Mouse (Mus musculus) spleen, postnatal 4 days (tissue): ENCODE measurements around the gene Ptar1.

Experiments
- DNase-seq, 2 experiments: peaks; one replicate each; pipeline ENCODE4 v3.0.0; 2022; ENCODE audit warnings: low spot score in 2 of 2

The Ptar1 gene

DNA sequence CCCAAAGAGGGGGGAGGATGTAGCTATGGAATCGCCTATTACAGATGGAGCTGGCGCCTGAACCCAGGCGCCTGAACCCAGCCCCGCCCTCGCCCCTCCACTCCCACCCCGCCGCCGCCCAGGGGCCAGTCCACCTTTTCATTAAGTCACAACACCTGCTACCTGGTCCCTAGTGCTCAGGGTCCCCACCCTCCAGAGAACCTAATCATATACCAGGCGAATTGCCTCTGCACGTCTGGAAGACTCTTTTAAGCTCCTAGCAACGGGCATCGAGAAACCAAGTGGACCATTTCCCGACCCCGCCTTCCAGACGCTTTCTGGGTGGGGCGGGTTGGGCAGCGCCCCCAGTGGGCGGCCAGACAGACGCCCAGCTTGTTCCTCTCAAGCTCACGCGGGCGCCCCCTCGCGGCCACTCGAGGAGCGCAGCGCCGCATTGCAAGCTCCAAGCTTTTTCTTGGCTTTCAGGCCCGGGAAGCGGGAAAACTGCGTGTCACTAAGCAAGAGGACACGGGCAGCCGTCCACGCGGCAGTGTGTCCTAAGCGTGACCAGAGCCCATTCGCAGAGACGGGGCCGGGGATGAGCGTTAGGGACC is 70.8 kb downstream of the Ptar1 start:
- peak; percentile 82 to 93 for DNase-seq

DNA sequence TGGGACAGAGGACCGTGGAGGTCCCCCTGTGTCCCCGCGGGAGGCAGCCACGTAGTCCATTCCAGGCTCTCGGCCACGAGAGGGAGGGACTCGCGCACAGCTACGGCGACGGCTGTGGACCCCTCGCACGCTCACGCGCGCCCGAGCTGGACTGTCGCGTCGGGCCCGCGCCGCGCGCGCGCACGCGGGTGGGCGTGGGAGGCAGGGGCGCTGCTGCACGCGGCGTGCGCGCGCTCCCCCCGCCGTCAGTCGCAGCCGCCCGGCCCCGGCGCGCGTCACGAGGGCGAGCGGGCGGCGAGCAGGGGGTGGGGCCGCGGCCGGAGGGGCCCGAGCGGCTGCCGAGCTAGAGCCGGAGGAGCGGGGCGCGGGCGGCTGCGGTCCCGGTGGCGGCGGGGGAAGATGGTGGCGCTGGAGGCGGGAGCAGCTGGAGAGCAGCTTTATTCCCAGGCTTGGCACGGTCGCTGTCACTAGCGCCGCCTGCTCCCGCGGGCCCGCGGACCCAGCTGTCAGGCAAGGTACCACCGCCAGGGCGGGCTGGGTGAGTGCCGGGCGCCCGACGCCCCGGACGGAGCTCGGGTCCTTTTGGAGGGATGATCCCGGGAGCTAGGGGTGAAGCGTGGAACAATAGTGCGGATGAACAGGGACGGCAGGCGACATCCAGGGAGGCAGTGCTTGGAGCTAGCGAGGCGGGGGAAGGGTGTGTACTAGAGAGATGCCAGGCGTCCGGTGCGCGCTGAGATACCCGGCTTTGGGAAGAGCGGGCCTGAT is 71.5 kb downstream of the Ptar1 start, which contains the start of gene Apba1:
TSS of gene Apba1 (plus strand) at position 334 of the 768 bp plus-strand sequence.
- peak; percentile 47 to 74 for DNase-seq

DNA sequence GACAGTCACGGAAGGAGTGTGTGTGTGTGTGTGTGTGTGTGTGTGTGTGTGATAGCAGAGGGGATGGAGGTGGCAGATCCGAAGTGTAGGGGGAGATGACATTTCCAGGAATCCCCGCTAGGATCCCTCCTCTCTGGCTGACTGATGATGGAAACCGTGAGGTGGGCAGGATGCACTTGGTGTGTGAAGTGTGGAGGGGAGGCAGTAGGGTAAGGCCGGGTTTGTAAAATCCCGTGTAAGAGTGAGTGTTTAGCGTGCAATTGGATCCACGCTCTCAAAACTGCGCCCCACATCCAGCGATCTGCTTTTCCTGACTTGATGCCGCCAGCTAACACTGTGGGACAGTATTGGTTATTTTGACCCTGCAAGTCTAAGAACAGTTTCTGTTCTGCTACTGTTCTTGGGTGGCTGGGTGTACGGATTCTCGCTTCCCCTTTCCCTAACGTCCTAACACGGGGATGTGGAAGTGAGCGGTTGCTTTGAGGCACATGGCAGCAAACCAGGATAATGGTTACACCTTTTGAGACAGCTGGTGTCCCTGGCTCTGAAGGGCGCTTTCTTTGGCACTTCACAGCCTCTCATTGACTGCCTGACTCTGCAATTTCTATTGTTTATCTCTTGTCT is 72.2 kb downstream of the Ptar1 start:
- DNase-seq = no peak

DNA sequence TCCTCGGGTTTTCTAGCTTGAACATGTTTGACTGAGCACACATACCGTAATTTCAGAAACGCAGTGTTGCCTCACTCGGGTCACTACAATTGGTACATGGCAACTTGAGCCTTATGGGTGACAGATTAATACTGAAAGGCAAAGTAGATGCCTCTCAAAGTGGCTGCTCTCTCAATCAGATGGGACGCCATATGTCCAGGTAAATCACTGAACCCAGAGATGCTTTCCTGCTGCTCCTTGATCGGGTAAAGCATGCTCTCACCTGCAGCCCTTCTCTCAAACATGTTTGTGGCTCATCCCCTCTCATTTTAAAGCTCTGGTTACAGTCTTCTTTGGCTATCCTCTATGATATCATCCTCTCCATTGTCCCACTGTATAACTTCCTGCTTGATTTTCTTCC is 76.1 kb downstream of the Ptar1 start:
- DNase-seq = no peak

DNA sequence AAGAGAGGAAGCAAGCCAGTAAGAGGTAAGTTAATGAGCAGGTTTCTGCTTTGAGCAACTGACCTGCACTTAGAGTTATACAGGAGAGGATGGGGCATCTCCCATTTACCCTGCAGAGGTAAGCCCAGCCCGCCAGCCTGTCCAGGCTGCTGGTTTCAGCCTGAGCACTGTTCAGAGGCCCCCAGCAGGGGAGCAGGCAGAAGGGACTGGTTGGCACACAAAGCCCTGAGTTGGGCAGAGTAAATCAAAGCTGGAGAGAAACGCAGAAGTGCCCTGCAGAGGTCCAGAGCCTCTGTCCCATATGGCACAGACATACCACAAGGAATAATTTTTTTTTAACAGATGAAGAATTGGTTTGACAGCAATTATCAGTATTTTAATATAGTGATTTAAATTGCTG is 76.8 kb downstream of the Ptar1 start:
- no peak for DNase-seq

DNA sequence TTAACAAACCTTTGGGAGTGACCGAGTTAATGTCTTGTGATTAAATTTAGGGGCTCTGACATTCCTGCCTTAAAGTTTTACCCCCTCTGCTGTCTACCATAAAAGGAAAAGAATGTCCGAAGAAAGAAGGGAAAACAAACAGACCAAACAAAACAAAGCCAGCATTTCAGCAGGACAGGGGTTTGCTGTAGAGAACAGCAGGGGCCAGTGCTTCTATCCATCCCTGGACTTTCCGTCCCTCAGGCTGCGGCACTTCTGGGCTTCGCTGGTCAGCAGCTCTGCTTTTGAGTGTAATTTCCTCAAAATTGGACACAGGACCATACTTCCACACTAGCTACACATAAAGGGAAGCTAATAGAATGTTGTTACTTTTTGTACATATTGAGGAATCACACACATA is 81.6 kb downstream of the Ptar1 start:
- DNase-seq = no peak

DNA sequence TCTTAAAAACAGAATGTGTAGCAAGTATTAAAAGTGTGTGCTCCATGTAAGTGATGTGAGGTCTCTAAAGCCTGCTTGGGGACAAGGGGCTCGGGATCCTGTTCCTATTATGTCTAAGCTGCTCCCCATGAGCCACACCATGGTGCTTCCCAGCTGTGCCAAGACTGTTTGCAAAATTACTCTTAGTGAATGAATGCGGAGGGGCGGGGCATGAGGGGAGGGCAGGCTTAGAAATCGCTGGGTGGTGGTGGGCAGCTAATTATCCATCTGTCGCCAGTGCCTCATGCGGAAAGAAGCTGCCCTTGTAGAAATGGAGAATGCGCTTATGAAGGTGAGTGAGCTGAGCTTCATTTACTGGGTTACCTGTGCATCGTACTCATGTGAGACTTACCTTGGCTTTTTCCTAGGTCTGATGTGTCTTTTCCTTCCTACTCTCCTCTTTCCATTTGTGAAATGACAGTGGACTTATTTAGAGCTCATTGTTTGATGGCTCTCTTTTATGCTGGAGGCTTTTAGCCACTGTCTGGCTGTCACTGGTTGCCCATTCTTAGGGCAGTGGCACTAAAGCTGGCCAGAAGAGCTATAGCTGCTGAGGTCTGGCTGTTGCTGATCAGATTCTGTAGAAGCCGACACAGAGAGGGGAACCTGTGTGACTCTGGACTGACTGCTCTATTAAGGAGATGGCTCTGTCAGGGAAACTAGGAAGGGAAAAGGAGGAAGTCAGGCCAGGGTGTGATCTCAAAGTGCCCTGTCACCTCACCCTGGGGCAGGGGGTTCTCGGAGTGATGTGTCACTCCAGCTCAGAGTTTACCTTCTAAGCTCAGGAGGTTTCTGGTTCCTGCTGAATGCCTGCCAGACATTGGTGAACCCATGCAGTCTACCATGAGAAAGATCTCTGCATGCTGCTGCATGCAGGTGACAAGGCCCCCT is 83.5 kb downstream of the Ptar1 start:
- no peak for DNase-seq

DNA sequence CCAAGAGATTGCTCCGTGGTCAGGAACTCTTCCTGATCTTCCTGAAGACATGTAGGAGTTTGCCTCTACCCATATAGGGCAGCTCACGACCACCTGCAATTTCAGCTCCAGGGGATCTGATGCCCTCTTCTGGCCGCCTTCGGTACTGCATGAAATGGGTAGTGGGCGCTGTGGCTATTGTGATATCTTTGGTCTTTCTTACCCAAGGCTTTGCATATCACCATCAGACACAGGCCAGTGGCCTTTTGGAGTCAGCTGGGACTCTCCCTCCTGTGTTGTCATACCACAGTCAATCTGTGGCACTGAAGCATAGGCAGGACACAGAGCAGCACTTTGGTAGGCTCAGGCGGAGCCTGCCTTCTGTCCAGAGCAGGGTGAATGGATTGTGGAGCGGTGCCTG is 84.7 kb downstream of the Ptar1 start:
- DNase-seq = peak; percentile 20 to 69

DNA sequence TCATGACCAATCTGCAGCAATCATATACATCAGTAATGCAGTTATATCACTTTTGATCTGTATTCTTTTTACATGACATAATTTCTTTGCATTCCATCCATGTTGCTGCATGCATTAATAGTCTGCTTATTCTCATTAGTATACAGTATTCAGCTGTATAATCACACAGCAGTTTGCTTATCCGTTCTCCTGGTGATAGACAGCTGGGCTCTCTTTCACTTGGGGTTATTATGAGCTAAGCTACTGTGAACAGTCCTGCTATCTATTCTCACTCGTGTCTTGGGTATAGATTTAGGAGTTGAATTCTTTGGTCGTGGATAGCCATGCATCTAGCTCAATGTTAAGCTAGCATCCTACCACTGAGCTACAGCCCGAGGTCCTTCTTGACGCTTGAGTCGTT is 88.1 kb downstream of the Ptar1 start:
- no peak for DNase-seq

DNA sequence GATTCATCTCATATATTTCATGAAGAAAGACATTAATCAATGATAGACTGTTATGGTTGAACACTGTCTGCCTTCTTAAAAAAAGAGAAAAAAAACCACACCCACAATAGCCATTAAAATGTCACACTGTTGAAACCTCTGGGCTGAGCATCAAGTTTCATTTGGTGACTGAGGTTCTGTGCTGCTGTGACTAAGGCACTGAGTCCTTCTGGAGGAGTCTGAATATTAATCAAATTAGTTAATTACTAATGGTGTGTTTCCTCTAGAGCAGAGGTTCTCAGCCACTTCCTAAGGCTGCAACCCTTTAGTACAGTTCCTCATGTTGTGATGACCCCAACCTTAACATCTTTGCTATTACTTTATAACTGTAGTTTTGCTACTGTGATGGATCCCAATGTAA is 91.9 kb downstream of the Ptar1 start:
- DNase-seq = no peak

DNA sequence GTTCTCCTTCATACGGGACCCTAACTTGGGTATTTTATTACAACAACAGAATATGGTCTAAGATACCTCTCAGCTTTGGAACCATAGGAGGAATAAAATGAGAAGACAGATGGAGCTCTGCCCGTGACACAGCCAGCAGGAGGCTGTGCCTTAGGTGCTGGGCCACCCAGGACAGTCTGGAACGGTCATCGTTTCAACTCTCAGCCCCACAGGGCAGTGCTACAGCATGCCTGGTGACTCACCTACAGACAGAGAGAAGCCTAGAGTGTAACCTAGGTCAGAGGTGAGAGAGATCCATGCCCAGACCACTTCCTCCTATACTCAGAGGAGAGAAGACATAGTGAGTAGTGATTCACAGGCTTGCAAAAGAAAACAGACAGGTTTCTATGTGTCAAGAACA is 92.9 kb downstream of the Ptar1 start:
- no peak for DNase-seq
